Mouse (Mus musculus) brain, adult 2 months (tissue): Measurements from ENCODE around the gene Loxl4.

Source experiments
- DNase-seq: peaks from one replicate; pipeline ENCODE4 v3.0.0; 2011; ENCODE audit warnings: low read depth, low spot score

Loxl4 gene

GRCm38 (mm10) chr19:42609716-42610115, 2.9 kb downstream of the Loxl4 start:
- no peak for DNase-seq

GRCm38 (mm10) chr19:42608082-42608481, 4.5 kb downstream of the Loxl4 start:
- DNase-seq: no peak

GRCm38 (mm10) chr19:42602576-42602975, 10.0 kb downstream of the Loxl4 start:
- no peak for DNase-seq

GRCm38 (mm10) chr19:42602041-42602440, 10.6 kb downstream of the Loxl4 start:
- no peak for DNase-seq

- no peak for DNase-seq
Observed at GRCm38 (mm10) chr19:42601445-42601844, 11.2 kb downstream of the Loxl4 start.

GRCm38 (mm10) chr19:42600591-42600990, 12.0 kb downstream of the Loxl4 start:
- DNase-seq: no peak

- no peak for DNase-seq
Observed at GRCm38 (mm10) chr19:42599891-42600290, 12.7 kb downstream of the Loxl4 start.

GRCm38 (mm10) chr19:42597896-42598295, 14.7 kb downstream of the Loxl4 start:
- DNase-seq: no peak

- DNase-seq: no peak
Observed at GRCm38 (mm10) chr19:42597286-42597685, 15.3 kb downstream of the Loxl4 start.

GRCm38 (mm10) chr19:42595066-42595465, 17.5 kb downstream of the Loxl4 start:
- no peak for DNase-seq

GRCm38 (mm10) chr19:42593456-42593855, 19.2 kb downstream of the Loxl4 start:
- no peak for DNase-seq

GRCm38 (mm10) chr19:42591534-42591933, 21.1 kb downstream of the Loxl4 start:
- no peak for DNase-seq

- DNase-seq: peak; percentile 70
Observed at GRCm38 (mm10) chr19:42589246-42589645, 23.4 kb downstream of the Loxl4 start.

- no peak for DNase-seq
Observed at GRCm38 (mm10) chr19:42587704-42588103, 24.9 kb downstream of the Loxl4 start.

GRCm38 (mm10) chr19:42584188-42584587, 28.4 kb downstream of the Loxl4 start:
- no peak for DNase-seq

- DNase-seq: no peak
Observed at GRCm38 (mm10) chr19:42583677-42584076, 28.9 kb downstream of the Loxl4 start.

GRCm38 (mm10) chr19:42582811-42583370, 29.7 kb downstream of the Loxl4 start:
- no peak for DNase-seq

- DNase-seq: no peak
Observed at GRCm38 (mm10) chr19:42580701-42581100, 31.9 kb downstream of the Loxl4 start.

GRCm38 (mm10) chr19:42578631-42579030, 34.0 kb downstream of the Loxl4 start:
- no peak for DNase-seq

GRCm38 (mm10) chr19:42576856-42577255, 35.8 kb downstream of the Loxl4 start:
- DNase-seq: no peak

- no peak for DNase-seq
Observed at GRCm38 (mm10) chr19:42575317-42575716, 37.3 kb downstream of the Loxl4 start.

- peak; percentile 24 for DNase-seq
Observed at GRCm38 (mm10) chr19:42571291-42571690, 41.3 kb downstream of the Loxl4 start.

- peak; percentile 23 for DNase-seq
Observed at GRCm38 (mm10) chr19:42569076-42569475, 43.5 kb downstream of the Loxl4 start.

GRCm38 (mm10) chr19:42567020-42567419, 45.6 kb downstream of the Loxl4 start:
- no peak for DNase-seq
